Mouse (Mus musculus): ENCODE data around the gene Gm21887. TPM values are rescaled to one million over a fixed set of nuclear protein-coding genes. Genes with fewer than 3 reads are reported as not detected.
"Not testable (repeated sequence)": the region's sequence is repeated elsewhere in the genome, so short reads cannot be mapped to it uniquely, and the experiment has no call there.

Gm21887 gene
- polyA plus RNA-seq, 1 experiment from 2014 or later = 175 TPM

DNA sequence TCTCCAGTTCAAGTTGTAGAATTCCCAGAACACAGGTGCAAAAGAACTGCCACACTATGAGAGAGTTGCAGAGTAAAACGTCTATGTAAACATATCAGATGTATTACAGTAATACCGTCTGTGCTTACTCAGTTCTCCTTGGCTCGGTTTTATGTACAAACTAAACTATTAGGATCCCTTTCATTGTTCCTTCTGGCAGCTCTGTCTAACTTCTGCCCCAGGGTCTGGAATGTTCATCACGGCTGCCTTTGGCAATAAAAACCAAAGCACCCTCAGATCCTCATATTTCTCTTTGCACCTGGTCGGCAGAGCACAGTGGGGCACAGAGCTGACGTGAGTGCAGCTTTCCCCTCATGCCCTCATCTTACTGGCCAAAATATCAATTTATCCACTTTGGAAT is 34.5 kb upstream of the Gm21887 start:
- H3K4me1 ChIP-seq (replicated peaks; ENCODE audit: control insufficient read depth, insufficient read depth, low read length); H3K9ac ChIP-seq (ENCODE audit: low read depth, low read length); H3K4me2 ChIP-seq (replicated peaks; ENCODE audit: low read depth, low read length); H3K27ac ChIP-seq (ENCODE audit: low read depth, low read length); H3K9me3 ChIP-seq (ENCODE audit: control insufficient read depth, low read length); H3K4me3 ChIP-seq (ENCODE audit: low read depth, low read length); H3K27me3 ChIP-seq (ENCODE audit: control insufficient read depth, insufficient read depth, low read length); ATAC-seq (ENCODE audit: low FRiP score); DNase-seq (ENCODE audit: low spot score): not testable (repeated sequence)
- 81% methylated on average over 6 of the region's 6 CpGs for WGBS
- H3K36me3 ChIP-seq (ENCODE audit: control insufficient read depth, insufficient read depth, low read length) = peaks cover 10% of the 10 kb centered on the region

GRCm38 (mm10) chrX:169975681-169976131 is 33.8 kb upstream of the Gm21887 start:
- not testable (repeated sequence) for ATAC-seq (ENCODE audit: low FRiP score); DNase-seq (ENCODE audit: low spot score); H3K27me3 ChIP-seq (ENCODE audit: control insufficient read depth, insufficient read depth, low read length); H3K27ac ChIP-seq (ENCODE audit: low read depth, low read length); H3K4me1 ChIP-seq (replicated peaks; ENCODE audit: control insufficient read depth, insufficient read depth, low read length); H3K9ac ChIP-seq (ENCODE audit: low read depth, low read length); H3K4me2 ChIP-seq (replicated peaks; ENCODE audit: low read depth, low read length); H3K36me3 ChIP-seq (ENCODE audit: control insufficient read depth, insufficient read depth, low read length); H3K4me3 ChIP-seq (ENCODE audit: low read depth, low read length); H3K9me3 ChIP-seq (ENCODE audit: control insufficient read depth, low read length)
- WGBS = 86% methylated on average over 3 of the region's 3 CpGs

GRCm38 (mm10) chrX:169976340-169976739 is 33.1 kb upstream of the Gm21887 start:
- H3K9me3 ChIP-seq (ENCODE audit: control insufficient read depth, low read length); H3K4me2 ChIP-seq (replicated peaks; ENCODE audit: low read depth, low read length); H3K9ac ChIP-seq (ENCODE audit: low read depth, low read length); H3K4me1 ChIP-seq (replicated peaks; ENCODE audit: control insufficient read depth, insufficient read depth, low read length); H3K27ac ChIP-seq (ENCODE audit: low read depth, low read length); H3K27me3 ChIP-seq (ENCODE audit: control insufficient read depth, insufficient read depth, low read length); DNase-seq (ENCODE audit: low spot score); ATAC-seq (ENCODE audit: low FRiP score); H3K36me3 ChIP-seq (ENCODE audit: control insufficient read depth, insufficient read depth, low read length); H3K4me3 ChIP-seq (ENCODE audit: low read depth, low read length): not testable (repeated sequence)
- 73% methylated on average over 5 of the region's 5 CpGs for WGBS

GRCm38 (mm10) chrX:169977856-169978435 is 31.5 kb upstream of the Gm21887 start:
- not testable (repeated sequence) for H3K4me1 ChIP-seq (replicated peaks; ENCODE audit: control insufficient read depth, insufficient read depth, low read length); H3K27me3 ChIP-seq (ENCODE audit: control insufficient read depth, insufficient read depth, low read length); H3K4me2 ChIP-seq (replicated peaks; ENCODE audit: low read depth, low read length); H3K9ac ChIP-seq (ENCODE audit: low read depth, low read length); H3K4me3 ChIP-seq (ENCODE audit: low read depth, low read length); H3K27ac ChIP-seq (ENCODE audit: low read depth, low read length); DNase-seq (ENCODE audit: low spot score); ATAC-seq (ENCODE audit: low FRiP score)
- Histone ChIP-seq H3K36me3 (ENCODE audit: control insufficient read depth, insufficient read depth, low read length) (peaks cover 16% of the 10 kb centered on the region), H3K9me3 (ENCODE audit: control insufficient read depth, low read length) (peaks cover 15% of the 10 kb centered on the region)
- WGBS = 90% methylated on average over 7 of the region's 7 CpGs

- not testable (repeated sequence) for H3K4me2 ChIP-seq (replicated peaks; ENCODE audit: low read depth, low read length); H3K27me3 ChIP-seq (ENCODE audit: control insufficient read depth, insufficient read depth, low read length); H3K4me3 ChIP-seq (ENCODE audit: low read depth, low read length); H3K4me1 ChIP-seq (replicated peaks; ENCODE audit: control insufficient read depth, insufficient read depth, low read length); H3K27ac ChIP-seq (ENCODE audit: low read depth, low read length); H3K9ac ChIP-seq (ENCODE audit: low read depth, low read length)
- ATAC-seq (ENCODE audit: low FRiP score) (peak; percentile 3; the same call in 1 of the 2 replicates), DNase-seq (ENCODE audit: low spot score) (peak; percentile 85)
- Histone ChIP-seq H3K9me3 (ENCODE audit: control insufficient read depth, low read length) (peaks cover 17% of the 10 kb centered on the region), H3K36me3 (ENCODE audit: control insufficient read depth, insufficient read depth, low read length) (peaks cover 16% of the 10 kb centered on the region)
- whole genome bisulfite sequencing = 73% methylated on average over 29 of the region's 29 CpGs
Measured at GRCm38 (mm10) chrX:169978436-169979381, 30.8 kb upstream of the Gm21887 start.

DNA sequence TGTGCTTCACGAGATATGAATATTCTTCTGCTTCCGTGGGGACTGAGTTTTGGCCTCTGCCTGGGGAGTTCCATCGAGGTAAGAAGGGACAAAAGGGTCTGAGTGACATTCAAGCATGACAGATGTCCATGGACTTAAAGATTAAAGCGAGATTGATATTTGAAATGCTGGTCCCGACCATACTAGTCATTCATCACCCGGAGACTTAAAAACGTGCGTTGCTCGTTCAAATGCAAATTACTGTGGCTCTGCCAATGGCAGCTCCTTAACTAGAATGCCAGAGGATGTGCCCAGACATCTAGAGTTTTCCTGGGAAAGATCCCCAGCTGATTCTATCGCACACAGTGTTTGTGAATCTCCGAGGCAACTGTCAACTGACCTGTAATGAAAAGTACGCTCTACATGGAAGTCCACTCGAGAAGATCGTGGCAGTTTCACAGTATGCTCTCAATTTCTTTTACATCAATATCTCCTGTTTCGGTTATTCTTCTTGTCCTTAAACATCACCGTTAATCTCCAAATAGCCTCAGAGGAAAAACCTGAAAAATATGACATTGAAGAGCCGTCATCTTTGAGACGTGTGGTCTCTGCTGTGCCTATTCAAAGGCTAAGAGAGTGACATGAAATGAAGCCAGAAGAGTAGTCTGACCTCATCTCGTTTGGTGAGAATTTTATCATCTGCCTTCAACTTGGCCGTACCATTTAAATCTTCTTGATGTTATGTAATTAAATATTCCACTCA is 29.8 kb upstream of the Gm21887 start:
- not testable (repeated sequence) for H3K4me3 ChIP-seq (ENCODE audit: low read depth, low read length); H3K9ac ChIP-seq (ENCODE audit: low read depth, low read length); H3K27ac ChIP-seq (ENCODE audit: low read depth, low read length); DNase-seq (ENCODE audit: low spot score); H3K4me2 ChIP-seq (replicated peaks; ENCODE audit: low read depth, low read length); H3K27me3 ChIP-seq (ENCODE audit: control insufficient read depth, insufficient read depth, low read length); H3K4me1 ChIP-seq (replicated peaks; ENCODE audit: control insufficient read depth, insufficient read depth, low read length)
- H3K9me3 ChIP-seq (ENCODE audit: control insufficient read depth, low read length) = peaks cover 18% of the 10 kb centered on the region
- peaks cover 20% of the 10 kb centered on the region for H3K36me3 ChIP-seq (ENCODE audit: control insufficient read depth, insufficient read depth, low read length)
- 81% methylated on average over 20 of the region's 20 CpGs for WGBS
- ATAC-seq (ENCODE audit: low FRiP score) = peak; percentile 14

- whole genome bisulfite sequencing = 89% methylated on average over 6 of the region's 6 CpGs
Measured at GRCm38 (mm10) chrX:169980203-169980556, 29.3 kb upstream of the Gm21887 start.

GRCm38 (mm10) chrX:169980809-169981289 is 28.6 kb upstream of the Gm21887 start:
- Histone ChIP-seq H3K4me3 (ENCODE audit: low read depth, low read length) (no peak overlapping the region), H3K4me1 (replicated peaks; ENCODE audit: control insufficient read depth, insufficient read depth, low read length) (no peaks in the 10 kb centered on the region), H3K27ac (ENCODE audit: low read depth, low read length) (no peak overlapping the region), H3K9ac (ENCODE audit: low read depth, low read length) (no peak overlapping the region), H3K9me3 (ENCODE audit: control insufficient read depth, low read length) (peaks cover 20% of the 10 kb centered on the region), H3K36me3 (ENCODE audit: control insufficient read depth, insufficient read depth, low read length) (peaks cover 26% of the 10 kb centered on the region), H3K27me3 (ENCODE audit: control insufficient read depth, insufficient read depth, low read length) (no peaks in the 10 kb centered on the region), H3K4me2 (replicated peaks; ENCODE audit: low read depth, low read length) (no peak overlapping the region)
- 88% methylated on average over 12 of the region's 12 CpGs for WGBS
- DNase-seq (ENCODE audit: low spot score) (no peak), ATAC-seq (ENCODE audit: low FRiP score) (no peak)

More at GRCm38 (mm10) chrX:169980203-169980556, 29.3 kb upstream of the Gm21887 start:
- not testable (repeated sequence) for H3K4me1 ChIP-seq (replicated peaks; ENCODE audit: control insufficient read depth, insufficient read depth, low read length); H3K4me3 ChIP-seq (ENCODE audit: low read depth, low read length); H3K27ac ChIP-seq (ENCODE audit: low read depth, low read length); H3K4me2 ChIP-seq (replicated peaks; ENCODE audit: low read depth, low read length); H3K27me3 ChIP-seq (ENCODE audit: control insufficient read depth, insufficient read depth, low read length); H3K9ac ChIP-seq (ENCODE audit: low read depth, low read length); ATAC-seq (ENCODE audit: low FRiP score); DNase-seq (ENCODE audit: low spot score)
- peaks cover 18% of the 10 kb centered on the region for H3K9me3 ChIP-seq (ENCODE audit: control insufficient read depth, low read length)
- H3K36me3 ChIP-seq (ENCODE audit: control insufficient read depth, insufficient read depth, low read length) = peaks cover 23% of the 10 kb centered on the region

Measured in hindbrain, embryonic 11.5 days (tissue).